Mouse (Mus musculus) layer of hippocampus, postnatal 36 days (tissue): ENCODE results near the gene Zfp74. TPM values are rescaled to one million over a fixed set of nuclear protein-coding genes. Genes with fewer than 3 reads are reported as not detected.
A peak's percentile ranks its signal among the peaks of the same experiment; 100 is the strongest.

Experiments used
- DNase-seq, 2 experiments: peaks; one replicate each; pipeline ENCODE4 v3.0.0; 2022
- total RNA-seq, 2 experiments: library from RNA; stranded (reverse); gene quantifications; 2 replicates each; pipeline ENCODE4 v1.2.3; 2021

Zfp74 gene
- total RNA-seq, 2 experiments from 2014 or later: 16.3 to 19.6 TPM

DNA sequence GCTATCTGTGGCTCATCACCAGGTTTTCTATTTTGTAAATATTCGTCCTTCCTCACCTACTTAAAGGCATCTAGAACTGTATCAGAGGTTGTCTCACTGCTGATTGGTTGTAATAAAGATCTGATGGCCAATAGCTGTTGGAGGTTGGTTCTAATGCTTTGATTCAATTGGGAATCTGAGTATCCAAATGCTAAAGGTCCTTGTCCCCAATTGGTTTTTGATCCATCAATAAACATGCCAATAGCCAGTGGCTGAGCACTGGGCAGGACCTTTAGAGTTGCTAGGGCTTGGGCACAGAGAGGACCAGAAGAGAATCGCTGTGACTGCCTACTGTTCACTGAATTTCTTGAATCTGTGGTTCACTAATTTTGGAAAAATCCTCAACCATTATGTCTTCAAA, 10.2 kb downstream of the Zfp74 start:
- no peak for DNase-seq

DNA sequence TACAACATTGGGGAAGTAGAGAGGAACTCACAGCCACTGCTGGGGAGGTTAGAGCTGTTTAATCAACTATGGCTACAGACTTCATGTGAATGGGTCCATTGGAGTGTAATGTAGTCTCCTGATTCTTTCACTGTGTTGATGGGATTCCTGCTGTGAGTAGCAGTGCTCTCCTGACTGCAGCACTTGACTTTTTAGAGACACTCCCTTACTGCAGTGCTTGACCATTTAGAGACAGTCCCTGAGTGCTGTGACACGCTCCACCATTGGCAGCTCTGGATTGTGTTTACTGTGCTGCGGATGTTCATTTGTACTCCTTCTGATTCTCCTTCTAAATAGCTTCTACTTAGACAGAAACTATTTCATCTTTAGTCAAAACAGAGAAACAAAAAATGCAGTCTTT, 11.1 kb downstream of the Zfp74 start:
- DNase-seq: no peak

DNA sequence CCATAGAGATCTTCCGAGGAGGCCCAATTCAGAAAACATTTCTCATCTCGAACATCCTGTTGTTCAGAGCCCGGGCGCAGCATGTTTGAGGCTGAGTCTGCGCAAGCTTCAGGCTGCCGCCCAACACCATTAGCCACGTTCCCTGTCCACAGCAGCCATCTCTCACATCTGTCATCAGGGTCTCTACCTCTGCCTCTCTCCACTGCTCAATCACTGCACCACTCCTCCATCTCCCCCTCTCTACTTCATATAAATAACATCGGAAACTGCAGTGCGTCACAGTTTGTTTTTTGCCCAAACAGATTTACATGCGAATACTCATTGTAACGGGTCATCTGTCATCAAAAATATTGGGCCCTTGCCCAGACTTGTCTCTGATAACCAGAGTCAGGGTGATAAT, 12.9 kb downstream of the Zfp74 start:
- no peak for DNase-seq

DNA sequence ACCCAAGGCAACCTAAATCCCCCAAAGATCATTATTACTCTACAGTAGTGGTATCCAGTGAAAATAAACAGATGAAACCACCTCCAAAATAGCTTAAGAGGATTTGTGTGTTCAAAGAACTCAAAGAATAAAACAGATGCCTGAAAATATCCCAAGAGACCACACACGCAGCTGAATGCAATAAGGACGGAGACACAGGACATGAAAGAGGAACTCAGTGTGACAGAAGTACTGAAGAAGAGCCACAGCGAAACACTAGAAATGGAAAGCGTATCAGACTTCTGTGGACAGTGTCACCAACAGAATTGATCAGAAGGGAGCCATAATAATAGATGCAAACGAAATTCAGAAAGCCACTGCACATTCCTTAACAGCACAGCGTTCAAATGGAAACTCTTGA, 15.0 kb downstream of the Zfp74 start:
- no peak for DNase-seq

DNA sequence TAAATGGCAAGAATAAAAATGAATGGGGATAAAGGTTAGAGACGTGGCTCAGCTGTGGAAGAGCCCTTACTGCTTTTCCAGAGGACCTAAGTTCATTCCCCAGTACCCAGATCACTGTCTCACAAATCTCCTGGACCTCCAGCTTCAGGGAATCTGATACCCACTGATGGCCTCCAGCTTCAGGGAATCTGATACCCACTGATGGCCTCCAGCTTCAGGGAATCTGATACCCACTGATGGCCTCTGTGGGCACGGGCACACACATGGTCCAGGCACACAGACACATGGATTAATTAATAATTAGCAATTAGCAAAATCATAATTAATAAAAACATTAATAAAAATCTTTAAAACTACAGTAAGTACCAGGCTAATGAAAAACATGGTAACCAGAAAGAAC, 31.1 kb downstream of the Zfp74 start:
- no peak for DNase-seq

DNA sequence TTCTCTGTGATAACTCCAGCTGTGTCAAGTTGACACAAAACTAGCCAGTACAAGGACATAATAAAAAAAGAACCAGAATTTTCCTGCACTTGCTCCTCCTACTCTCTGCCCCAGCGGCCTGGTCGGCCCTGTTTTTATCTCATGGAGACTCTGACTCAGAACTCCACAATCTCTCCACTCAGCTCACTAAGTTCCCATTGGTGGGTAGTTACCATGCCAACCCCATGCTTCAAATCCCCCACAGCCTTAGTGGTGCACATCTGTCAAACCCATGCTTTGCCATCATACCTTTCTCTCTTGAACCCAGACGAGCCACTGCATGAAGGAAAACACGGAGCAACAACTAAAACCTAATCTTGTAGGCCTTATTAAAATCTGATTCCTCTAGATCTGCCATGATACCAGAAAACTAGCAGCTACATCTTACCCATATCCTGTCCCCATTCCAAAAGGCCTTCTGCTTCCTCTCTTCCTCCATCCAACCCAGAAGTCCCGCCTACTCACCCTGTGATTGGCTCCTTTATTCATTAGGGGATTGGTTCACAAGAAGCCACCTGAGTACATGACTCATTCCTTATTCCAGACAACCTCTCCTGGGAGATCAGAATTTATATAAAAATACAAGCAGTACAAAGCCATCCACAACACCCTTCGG, 32.3 kb downstream of the Zfp74 start:
- DNase-seq: no peak

DNA sequence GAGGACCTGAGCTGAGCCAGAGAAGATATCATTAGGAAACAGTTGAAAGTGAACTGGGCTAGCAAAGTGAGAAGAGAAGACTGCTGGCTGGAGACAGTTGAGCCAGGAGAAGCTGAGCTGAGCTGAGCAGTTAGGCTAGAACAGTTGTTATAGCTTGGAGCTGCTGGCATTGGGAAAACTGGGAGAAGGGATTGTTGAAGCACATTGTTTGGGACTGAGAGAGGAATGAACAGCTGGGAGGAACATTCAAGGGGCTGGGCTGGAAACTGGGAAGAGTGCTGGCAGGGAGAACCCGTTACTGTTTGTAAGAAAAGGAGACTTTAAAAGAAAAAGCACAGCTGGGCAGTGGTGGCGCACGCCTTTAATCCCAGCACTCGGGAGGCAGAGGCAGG, 35.8 kb downstream of the Zfp74 start:
- no peak for DNase-seq

DNA sequence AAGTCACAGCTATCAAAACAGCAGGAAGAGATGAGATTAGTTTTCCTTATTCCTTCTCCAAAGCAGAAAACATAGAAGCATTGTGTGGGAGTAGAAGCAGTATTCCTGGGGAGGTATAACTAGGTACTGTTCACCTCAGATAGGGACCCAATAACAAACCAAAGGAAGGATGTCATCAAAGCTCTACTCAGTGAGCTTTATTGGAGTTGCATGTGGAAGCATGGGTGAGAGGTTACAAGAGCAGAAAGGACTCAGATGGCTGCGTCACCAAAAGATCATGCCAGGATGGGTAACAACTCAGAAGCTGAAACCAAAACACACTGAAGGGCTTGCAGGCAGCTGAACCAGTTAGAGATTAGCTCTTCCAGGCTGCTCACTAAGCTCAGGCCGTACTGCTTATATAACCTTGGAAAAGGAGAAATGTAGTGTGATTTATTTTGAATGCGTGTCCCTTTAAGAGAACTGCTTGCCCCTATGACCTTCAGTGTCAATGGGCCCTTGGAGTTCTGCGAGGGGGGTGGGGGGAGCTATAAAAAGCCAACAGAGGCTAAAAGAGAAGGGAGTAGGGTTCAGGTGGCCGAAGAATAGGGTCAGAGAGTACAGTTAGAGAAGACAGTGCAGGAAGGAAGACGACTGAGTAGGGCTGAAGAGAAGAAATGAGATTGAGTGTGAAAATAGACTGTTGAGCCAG, 36.4 kb downstream of the Zfp74 start:
- DNase-seq: no peak

DNA sequence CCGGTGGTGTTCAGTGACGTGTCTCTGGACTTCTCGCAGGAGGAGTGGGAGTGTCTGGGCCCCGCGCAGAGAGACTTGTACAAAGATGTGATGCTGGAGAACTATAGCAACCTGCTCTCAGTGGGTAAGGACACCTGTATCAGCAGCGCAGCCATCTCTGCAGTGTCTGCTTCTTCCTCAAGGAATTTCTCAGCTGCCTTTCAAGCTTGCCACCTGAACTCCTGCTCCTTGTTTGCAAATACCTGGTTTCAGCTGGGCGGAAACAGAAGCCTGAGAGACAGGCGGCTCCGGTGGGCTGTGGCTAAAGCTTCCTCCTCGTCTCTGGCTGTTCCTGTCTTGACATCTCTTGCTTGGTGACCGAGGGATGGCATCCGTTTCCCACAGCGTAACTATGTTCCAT, 41.7 kb downstream of the Zfp74 start:
- DNase-seq: no peak

DNA sequence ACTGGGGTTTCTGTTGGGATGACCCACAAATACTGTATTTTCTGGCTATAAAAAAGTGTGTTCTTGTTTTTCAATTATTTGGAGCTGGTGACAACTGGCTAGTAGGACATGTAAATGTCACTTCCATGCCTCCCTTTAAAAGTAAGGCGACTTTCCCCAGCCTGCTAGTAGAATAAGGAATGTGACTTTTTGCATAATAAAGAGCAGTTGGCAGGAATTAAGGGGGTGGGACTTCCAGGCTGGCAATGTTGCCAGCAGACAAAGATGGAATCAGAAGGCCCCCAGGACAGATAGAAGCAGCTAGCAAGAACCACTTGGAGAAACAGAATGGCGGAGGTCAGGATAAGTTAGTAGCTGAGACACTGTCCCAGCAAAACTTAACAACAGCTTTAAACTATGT, 43.6 kb downstream of the Zfp74 start:
- no peak for DNase-seq

DNA sequence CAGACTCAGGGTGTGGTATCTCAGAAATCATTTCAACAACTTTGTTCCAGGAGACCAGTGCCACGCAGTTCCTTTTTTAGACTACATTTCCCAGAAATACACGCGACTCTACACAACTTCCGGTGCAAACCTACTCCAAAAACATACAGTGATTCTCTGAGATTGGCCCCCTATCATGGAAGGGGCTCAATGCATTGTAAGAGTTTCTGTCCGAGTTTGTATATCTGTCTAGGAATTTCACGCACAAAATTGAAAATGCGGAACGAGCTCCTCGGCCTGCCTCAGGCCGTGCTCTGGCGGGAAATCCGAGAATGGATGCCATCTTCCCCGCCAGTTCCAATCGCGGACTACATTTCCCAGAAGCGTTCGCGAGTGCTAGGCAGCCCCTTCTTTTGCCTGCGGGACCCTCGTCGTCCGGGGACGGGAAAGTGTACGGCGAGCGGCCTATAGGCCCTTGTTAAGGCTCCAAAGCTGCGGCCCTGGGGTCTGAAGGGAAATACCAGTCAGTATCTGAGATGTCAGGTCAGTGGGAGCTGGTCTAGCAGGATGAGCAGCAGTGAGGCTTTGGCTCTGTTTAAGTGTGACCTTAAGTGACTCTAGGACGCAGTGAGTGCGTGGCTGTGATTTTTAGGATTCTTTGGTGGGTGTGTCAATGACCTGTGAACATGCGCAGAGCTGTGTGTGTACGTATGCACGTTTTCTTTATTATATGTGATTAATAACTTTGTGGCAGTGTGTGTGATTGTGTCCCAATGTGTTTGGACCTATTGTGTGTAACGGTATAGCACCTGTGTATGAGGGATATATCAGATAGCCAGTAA, 45.5 kb downstream of the Zfp74 start, which contains the start of gene Zfp383:
Zfp383 (plus strand) TSS at position 94 of the 821 bp plus-strand sequence.
- peak; percentile 86 to 88 for DNase-seq

DNA sequence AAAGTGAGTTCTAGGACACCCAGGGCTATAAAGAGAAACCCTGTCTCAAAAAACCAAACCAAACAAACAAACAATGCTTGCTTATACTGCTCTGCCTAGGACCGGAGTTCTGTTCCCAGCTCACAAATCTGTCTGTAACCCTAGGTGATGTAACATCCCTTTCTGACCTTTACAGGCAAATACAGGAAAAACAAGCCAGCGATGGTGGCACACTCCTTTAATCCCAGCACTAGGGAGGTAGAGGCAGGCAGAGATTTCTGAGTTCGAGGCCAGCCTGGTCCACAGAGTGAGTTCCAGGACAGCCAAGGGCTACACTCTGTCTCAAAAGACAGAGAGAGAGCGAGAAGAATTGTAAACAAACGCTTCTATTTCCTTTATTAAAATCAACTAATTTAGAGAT, 46.7 kb downstream of the Zfp74 start:
- DNase-seq: no peak

DNA sequence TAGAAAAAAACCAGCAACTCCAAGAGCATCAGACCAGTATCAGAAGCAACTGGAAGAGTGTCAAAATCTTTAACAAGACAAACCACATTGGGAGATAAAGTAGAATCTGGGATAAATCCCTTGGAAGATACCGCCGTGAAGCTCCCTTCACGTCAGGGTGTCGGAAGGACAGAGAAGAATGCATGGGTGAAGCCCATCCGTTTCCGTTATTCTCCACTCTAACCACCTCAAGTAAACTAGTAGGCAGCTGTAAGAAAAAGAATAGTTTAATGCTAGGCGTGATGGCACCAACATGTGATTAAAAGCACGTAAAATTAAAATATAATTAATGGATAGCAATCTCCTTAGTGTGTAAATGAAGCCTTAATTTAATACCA, 47.2 kb downstream of the Zfp74 start:
- no peak for DNase-seq

DNA sequence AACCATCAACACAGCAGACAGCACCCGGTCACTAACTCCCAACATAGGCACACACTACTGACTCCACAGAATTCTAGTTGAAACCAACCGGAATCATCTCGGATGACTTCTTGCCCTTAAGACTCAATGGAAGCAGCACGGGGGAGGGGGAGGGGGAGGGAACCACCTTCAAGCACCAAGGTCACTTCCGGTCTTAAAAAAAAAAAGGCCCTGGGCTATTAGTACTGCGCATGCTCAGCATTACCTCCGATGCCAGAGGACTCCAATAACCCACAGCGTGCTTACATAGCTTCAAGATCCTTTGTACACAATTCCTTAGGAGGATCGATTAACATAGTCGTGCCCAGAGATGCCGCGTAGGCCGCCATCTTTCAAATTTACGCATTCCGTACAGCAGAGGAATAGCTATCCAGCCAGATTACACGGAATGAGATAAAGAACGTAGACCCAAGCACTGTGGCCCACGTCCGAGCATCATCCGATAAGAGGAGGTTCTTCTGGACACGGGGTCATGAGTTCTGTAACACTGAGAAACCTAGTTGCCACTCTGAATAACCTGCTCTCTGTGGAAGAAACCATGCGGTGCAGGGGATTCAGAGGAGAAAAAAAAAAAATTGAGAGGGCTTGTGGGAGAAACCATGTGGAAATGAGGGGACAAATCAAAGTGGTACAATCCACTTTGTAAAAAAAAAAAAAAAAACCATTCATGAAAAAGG, 47.8 kb downstream of the Zfp74 start, which contains the start of gene Zfp27:
Zfp27 (minus strand) TSS at position 607 of the 716 bp plus-strand sequence.
- peak; percentile 61 to 67 for DNase-seq

DNA sequence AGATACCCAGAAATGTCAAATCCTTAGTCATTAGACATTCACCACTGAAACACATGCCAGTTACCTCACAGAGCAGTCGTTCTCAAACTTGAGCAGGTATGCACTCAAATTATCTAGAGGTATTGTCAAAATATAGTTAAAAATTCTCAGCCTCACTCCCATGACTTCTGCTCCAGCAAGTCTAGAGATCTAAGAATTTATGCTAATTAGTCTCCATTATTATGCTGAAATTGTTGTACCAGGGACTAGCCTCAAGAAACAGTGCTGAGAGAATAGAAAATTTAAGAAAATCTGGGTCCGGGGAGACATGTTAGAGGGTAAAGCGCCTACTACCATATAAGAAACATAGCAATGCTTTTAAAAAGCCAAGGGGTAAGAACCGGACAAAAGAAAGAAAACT, 49.8 kb downstream of the Zfp74 start:
- DNase-seq: no peak

DNA sequence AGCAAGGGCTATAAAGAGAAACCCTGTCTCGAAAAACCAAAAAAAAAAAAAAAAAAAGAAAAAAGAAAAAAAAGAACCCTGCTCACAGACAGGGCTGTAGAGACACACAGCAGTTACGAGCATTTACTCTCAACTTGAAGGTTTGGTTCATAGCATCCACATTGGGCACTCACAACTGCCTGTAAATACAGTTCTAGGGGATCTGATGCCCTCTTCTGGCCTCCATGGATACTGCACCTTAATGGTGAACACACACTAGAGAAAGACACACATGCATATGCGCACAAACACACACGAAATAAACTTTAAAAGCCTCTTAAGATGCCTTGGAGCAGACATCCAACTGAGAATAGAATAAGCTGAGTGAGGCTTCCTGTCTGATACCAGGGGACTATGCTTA, 55.5 kb downstream of the Zfp74 start:
- DNase-seq: no peak

DNA sequence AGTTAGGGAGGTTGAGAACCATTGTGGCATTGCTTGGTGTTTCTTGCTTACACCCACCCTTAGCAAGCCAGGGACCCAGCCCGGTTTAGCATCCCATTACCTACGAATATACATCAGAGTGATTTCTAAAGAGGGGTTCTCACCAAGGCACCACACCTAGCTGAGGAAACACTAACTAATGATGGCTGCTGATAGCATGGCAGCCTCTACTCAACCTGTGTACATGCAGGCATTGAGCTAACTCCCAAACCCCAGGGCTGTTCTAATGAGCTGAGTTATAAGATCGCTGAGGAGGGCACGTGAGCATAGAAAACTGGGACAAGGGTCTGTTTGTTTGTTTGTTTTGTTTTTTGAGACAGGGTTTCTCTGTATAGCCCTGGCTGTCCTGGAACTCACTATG, 61.1 kb downstream of the Zfp74 start:
- no peak for DNase-seq

DNA sequence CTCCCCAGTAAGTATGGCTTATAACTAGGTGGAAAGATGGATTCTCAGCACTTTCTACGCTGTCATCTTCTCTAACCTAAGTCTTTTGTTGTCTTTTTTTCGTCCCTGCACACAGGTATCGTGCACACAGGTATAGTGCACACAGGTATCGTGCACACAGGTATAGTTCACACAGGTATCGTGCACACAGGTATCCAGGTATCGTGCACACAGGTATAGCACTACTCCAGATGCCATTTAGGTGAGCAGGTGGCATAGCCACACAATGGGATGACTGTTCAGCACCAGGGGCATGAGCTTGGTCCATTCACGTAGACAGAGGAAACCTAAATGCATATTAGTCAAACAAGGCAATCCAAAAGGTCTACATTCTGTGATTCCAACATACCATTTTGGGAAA, 63.4 kb downstream of the Zfp74 start:
- DNase-seq: no peak

DNA sequence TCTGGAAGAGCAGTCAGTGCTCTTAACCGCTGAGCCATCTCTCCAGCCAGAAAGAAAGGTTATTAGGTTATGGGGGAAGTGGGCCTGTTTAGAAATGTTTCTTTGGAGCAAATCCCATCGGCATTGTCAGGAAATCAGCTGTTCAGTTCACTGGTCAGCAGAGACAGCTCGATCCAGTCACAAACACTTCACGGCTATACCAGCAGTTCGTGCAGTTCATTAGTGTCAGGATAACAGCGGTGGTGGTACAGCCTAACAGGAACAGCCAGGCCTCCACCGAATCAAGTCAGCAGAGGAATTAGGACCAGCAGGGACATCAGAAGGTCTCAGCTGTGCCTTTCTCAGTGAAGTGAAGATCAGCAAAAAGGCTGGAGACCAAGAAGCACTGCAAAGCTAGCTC, 73.0 kb downstream of the Zfp74 start:
- no peak for DNase-seq
